Mouse (Mus musculus): ENCODE data around the gene Ntn1.

Ntn1 gene

GRCm38 (mm10) chr11:68258498-68258897 is 142.1 kb downstream of the Ntn1 start:
- no peak for DNase-seq

DNA sequence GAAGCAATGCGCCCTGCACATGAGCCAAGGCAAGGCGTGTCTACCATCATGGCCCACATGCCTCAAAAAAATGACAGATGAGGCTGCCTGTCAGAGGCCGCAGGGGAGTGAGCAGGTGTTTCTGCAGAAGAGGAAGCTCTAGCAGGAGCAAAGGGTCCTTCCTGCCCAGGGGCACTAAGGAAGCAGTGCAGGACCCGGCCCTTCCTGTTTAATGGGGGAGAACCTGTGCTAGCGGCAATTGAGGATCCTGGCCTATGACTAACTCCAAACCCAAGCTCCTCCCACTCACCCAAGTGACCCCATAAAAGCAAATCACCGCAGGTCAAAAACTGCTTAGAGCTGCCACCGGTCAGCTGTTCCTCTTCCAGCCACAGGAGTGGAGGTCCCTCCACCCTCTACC is 147.1 kb downstream of the Ntn1 start:
- DNase-seq = peak; percentile 22

DNA sequence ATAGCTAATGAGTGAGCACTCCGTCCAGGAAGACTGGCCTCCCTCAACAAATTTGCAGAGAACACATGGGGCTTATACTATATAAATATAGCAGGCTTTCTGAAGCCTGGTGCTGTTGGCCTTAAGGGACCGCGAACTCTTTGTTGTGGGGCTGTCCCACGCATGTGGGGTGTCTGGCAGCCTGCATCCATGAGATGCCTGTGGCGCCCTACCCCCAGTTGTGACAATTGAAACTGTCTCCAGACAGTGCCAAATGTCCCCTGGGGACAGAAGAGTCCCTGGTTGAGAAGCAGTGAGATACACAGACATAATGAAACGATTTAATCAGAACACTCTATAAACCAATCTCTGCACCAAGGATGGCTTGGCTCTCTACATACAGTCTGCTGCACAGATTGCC is 150.5 kb downstream of the Ntn1 start:
- DNase-seq = no peak

DNA sequence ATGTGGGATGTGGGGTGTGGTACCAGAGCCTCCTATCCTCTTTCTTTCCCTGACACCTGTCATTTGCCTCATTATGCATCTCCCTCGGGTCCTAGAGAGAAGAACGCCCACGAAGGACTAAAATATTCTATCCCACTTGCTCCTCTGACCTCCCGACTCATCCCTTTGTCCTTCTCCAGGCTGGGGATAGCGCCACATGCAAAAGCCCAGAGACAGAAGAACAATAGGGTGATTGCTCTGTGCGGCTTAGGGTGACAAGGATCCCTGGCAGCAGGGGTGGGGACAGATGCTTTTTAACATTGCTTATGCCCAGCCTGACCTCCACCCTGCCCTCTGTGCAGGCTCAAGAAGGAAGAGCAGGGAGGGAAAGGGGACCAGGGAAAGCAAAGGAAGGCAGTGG is 152.7 kb downstream of the Ntn1 start:
- no peak for DNase-seq

- DNase-seq = no peak
Observed at GRCm38 (mm10) chr11:68244992-68245261, 155.7 kb downstream of the Ntn1 start.

- DNase-seq = no peak
Observed at GRCm38 (mm10) chr11:68244254-68244991, 156.2 kb downstream of the Ntn1 start.

DNA sequence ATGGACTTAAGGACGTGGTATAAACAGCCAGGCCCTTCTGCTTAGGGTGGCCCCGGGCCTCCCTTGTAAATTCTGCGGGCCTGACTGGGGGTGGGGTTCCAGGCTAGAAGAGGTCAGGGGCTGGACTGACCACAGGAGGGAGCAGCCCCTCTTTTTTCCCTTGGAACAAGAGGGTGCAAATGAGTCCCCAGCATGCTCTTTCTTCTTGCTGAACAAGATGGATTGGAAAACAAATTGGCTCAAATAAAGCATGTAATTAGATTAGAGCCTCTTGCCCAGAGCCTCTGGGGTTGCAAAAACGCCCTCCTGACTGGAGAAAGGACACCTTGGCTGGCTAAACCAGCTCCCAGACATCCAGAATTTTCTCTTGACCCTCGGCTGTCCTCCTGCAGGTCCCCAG is 160.9 kb downstream of the Ntn1 start:
- no peak for DNase-seq

DNA sequence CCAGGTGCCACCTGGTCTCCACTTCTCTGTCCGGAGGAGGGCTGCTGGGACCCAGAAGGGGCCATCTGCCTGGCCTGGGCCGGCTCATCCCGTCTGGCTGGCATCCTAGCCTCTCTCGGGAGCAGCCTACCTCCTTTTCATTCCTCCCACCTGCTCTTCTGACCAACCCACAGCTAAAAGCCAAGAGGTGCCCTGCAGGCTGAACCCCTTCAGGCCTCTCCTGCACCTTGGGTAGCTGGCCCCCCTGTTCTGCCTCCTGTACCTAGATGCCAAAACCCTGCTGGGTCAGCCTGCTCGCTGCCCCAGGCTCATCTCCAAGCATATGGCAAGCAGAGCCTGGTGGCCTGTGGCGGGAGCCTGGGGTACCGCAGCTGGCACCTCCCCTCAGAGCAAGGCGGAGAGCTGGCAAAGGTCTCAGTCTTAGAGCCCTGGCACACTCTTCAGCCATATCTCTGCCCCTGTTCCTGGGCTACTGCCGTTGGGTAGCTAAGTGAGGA is 167.1 kb downstream of the Ntn1 start:
- DNase-seq = no peak

- DNase-seq = no peak
Observed at GRCm38 (mm10) chr11:68231558-68231957, 169.1 kb downstream of the Ntn1 start.

DNA sequence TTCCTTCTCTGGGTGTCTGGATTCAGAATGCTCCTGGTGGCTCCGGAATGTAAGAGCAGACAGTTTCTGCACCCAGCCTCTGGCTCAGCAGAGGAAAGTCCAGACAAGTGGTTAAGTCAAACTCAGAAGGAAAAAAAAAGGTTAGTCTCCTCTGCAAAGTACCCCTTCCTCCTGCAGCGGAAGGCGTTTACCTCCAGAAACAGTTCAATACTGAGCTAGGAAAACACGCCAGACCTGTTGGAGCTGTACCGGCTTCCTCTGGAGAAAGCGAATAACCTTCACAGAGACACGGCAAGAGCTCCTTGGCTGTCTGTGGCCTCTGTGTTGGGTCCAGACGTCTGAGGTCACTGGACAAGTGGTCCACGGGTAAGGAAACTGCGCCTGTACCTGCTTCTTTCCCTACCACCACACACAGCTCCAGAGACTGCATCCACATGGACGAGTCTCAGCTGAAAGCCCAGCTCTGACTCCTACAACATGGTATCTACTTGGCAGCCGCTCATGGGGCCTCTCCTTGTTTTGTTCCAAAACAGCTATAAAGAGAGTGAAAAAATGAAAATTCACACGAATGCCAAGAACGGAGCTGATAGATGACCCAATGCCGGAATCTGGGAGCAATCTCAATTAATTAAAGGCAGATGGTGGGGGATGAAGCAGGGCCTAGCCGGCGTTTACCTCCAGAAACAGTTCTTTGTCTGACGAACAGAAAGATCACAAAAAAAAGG is 171.5 kb downstream of the Ntn1 start:
- DNase-seq = no peak

- no peak for DNase-seq
Observed at GRCm38 (mm10) chr11:68227837-68228236, 172.8 kb downstream of the Ntn1 start.

GRCm38 (mm10) chr11:68226654-68227057 is 174.0 kb downstream of the Ntn1 start:
- DNase-seq = no peak

GRCm38 (mm10) chr11:68223143-68223542 is 177.5 kb downstream of the Ntn1 start:
- DNase-seq = no peak

DNA sequence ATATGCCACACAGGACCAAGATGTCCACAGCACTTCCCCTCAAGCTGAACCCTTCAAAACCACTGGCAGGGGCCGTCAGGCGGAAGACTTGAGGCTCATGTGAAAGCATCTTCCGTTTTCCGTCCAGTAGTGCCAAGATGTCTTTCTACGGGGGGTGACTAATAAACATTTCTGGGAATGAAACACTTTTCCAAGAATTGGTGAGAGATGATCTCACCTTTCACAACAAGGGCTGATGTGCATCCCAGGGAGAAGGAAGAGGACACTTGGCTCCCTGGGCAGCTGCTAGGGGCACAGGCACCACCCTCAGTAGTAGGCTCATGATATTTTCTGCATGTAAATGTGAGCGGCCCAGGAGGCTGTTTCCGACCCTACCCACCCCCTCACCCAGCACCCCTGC is 178.4 kb downstream of the Ntn1 start:
- DNase-seq = no peak

DNA sequence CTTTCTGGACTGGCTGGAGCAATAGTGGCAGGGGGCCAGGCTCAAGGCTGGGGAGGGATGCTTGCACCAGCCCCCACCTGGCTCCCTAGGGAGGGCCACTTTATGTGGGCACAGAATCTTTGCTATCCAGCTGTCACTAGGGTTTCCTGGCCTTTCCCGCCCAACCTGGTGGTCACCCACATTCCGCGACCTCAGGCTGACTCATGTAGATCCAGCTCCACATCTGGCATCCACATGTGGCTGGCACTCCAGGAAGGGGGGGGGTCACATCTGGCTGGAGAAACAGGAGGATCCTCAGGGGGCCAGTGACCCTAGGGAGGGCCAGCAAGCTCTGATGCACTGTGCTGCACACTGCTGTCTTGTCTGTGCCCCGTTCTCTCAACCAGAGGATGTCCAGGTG is 179.9 kb downstream of the Ntn1 start:
- no peak for DNase-seq

DNA sequence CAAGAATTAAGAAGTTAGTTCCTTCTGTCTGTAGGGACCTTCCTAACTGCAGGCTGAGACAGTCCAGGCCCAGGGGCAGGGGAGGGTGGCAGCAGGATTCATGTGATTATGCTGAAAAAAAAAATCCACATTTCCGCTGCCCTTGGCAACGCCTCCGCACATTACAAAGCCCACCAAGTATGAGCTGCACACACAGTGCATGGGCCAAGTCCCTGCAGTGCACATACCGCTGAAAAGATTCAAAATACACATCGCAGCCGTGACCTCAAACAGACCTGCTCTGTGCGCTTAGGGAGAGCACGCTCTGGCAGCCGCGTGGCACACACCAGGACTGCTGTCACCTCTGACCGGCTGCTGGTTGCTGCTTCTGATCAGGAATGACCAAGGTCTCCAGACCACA is 184.6 kb downstream of the Ntn1 start:
- no peak for DNase-seq

DNA sequence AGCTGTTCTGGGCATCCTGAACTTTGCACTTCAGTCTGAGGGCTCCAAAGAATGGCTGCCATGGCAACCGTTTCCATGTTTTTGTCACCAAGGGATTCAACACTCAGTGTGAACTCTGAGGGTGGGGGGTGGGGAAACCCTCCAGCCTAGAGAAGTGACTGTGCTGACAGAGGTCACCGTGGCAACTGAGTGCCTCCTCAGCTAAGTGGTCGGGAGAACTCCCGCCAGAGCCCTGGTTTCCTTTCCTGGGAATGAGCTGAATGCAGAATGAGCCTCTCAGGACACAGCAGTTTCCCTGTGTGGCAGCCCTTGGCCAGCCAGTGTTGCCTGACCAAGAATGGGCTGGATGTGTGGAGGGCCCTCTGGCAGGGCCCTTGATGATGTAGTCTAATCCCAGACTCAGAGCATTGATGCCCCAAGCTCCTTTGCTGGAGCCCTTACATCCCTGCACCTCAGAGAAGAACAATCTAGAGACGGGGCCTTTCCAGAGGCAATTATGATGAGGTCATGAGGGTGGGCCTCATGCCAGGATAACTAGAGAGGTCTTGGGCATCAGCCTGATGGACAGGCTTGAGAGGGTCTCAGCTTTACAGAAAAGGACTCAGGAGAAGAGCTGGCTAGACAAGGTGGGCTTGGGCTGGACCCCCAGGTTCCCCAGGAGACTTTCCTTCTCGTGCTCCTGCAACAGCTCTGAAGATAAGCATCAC is 185.3 kb downstream of the Ntn1 start:
- DNase-seq = peak; percentile 43

DNA sequence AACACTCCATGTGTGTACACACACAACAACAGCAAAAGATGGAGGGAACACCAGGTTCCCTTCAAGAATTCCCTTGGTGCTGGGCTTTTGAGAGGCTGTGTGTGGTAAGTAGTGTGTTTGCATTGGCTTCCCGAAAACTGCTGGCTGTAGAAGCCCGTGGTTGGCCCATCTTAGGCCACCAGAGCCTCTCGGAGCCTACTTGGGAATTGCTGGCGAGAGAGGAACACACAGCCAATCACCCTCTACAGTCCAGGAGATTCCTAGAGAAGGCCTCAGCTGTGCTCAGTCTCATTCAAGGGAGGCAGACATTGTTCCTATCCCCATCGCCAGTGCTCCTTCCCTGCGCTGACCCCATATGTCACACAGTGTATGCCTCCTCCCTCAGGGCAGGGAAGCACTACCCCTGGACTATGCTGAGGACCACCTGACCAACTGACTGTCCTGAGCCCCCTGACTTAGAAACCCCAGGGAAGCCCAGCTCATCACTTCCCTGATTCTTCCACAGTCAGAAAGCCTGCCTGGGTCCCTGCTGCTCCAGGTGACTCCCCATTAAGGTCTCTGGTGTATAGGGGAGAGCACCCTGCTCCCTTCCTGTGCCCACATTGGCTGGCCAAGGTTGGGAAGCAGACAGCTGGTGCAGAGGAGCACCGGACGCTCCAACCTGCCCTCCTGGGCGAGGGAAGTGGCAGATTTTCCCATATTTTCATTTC is 186.0 kb downstream of the Ntn1 start:
- no peak for DNase-seq

DNA sequence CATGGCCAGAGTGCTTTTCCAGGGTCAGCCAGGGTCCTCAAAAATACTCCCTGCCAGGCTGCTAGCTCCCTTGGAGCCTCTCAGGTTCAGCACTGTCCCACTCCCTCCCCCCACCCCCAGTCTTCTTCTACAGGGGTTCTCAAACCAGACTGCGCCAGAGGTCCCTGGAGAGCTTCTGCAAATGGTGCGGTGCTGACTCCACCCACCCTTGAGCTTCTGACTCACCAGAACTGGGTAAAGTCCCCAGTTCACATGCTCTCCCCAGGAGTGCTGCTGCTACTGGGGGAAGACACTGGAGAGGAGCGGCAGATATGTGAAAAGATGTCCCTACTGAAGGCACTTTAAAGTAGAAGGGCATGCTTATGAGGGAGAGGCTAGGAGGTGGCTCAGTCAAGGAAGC is 186.7 kb downstream of the Ntn1 start:
- no peak for DNase-seq

DNA sequence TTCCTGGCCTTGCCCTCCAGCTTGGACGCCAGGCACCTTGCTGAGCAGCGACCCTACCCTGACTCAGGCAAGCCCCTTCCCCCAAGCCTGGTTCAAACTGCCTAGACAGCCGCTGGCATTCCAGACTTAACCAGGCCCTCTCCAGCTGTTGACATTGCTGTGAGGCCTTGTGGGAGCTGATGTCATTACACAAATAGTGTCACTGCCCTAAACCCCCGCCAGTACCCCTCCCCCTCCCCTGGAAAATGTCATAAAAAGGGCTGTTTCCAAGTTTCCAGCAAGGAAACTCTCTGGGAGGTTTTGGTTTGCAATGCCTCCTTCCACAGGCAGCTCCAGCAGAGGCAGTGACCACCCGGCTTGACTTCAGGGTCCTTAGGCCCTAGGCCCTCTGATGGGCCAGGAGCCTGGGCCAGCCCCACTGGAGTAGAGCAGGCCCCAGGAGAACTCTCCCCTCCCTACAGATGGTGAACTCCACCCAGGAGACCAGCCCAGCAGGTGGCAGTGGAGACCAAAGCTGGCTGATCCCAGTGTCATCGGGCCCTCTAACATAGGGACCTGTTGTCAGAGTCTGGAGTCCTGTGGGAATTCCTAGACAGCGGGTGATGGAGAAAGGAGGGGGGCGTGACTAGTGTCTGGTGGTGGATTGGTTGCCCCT is 188.6 kb downstream of the Ntn1 start:
- peak; percentile 36 for DNase-seq

DNA sequence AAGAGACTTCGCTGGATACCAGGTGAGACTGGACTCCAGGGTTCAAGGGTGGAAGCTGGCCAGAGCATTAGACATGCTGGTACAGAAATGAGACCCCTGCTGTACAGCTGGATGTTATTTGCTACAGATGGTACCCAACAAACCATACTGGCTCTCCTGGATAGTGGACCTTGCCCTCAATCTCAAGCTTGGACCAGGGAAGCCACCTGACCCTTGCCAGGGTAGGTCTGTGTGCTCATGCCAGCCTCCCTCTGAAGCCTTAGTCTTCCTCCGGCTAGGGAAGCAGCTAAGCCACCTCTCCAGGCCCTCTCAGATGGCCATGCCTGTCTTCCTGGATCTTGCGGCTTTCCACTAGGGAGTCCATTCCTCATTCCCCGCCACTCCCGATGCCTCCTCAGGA is 189.9 kb downstream of the Ntn1 start:
- DNase-seq = no peak

DNA sequence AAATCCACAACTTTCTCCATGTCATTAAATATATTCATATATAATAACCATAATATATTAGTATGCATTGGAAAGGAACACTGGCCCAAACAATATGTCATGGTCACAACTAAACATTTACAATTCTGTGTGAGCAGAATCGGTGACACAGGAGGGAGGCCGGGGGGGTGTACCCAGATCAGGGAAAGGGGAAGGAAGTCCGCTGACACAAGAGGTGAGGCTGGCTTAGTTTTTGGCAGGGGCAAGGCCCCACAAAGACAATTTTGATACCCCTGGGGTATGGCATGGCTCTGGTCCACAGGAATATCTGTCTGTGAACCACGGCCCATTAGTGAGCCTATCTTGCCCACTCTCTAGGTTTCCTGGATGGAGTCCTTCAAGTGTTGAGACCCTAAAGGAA is 191.1 kb downstream of the Ntn1 start:
- DNase-seq = no peak

GRCm38 (mm10) chr11:68208582-68208981 is 192.0 kb downstream of the Ntn1 start:
- DNase-seq = no peak
